Mouse (Mus musculus) gastrocnemius, adult 8-10 months (tissue): ENCODE measurements at regions not wholly inside any gene's neighbourhood (a gene's known extent, or its start where the extent isn't known, plus 50 kb on each side); places are given as distances from the start of the nearest gene placed in this dataset.
A peak's percentile ranks its signal among the peaks of the same experiment; 100 is the strongest.

Experiments
- DNase-seq, 2 experiments: peaks; one replicate each; pipeline ENCODE4 v3.0.0; 2022; ENCODE audit warnings: low spot score in 2 of 2

DNA sequence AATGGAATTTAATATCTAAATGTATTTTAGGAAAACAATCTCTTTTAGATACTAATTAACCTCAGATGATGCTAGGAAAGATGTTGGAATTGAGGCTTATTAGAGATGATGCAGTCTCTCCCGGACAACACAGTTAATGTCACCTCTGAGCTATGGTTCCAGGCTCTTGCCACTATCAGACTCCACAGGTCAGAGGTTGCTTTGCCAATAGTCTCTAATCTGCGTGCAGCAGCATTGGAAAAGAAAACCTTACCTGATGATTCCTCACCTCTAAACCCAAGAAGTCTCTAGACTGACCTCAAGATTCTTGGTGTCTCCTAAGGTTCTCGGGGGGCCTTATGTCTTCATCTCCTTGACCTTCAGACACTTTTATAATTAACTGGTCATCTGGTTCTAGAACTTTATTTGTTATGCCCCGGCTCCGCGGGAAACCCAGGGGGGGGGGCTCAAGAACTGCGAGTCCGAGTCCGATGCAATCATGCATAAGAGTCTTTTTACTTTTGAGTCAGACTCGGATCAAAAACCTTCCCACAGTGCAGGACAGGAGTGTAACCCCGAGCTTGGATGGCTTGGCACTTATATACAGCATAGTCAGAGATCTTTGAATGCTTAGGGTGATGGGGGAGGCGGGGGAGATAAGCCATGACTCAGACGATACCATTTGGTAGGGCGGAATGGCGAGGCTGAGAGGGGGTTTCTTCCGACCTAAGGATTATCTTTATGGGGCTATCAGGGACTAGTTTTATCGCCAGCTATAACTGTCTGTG lies 626.9 kb downstream of the Zfp706 start:
- no peak for DNase-seq

- no peak for DNase-seq
These were observed 628.9 kb downstream of the Zfp706 start for GRCm38 (mm10) chr15:36378640-36379039.

GRCm38 (mm10) chr15:36376551-36376950 lies 631.0 kb downstream of the Zfp706 start:
- no peak for DNase-seq

DNA sequence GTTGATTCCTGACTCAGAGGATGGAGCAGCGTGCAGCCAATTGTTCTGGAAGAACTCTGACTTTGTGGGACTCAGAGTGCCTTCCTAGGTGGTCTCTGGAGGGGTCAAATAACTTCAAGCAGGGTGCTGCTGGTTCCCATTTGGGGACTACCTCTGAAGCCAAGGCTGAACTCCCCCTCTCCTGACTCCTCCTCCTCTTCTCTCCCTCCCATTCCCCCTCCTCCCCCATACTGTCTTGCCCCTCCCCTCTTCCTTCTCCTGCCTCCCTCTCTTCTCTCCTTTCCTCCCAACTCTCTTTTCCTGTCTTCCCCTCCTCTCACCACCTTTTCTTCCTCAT lies 632.1 kb downstream of the Zfp706 start:
- no peak for DNase-seq

GRCm38 (mm10) chr15:36374732-36375548 lies 632.6 kb downstream of the Zfp706 start:
- DNase-seq = peak in 1 of 2 experiments; percentile 8

DNA sequence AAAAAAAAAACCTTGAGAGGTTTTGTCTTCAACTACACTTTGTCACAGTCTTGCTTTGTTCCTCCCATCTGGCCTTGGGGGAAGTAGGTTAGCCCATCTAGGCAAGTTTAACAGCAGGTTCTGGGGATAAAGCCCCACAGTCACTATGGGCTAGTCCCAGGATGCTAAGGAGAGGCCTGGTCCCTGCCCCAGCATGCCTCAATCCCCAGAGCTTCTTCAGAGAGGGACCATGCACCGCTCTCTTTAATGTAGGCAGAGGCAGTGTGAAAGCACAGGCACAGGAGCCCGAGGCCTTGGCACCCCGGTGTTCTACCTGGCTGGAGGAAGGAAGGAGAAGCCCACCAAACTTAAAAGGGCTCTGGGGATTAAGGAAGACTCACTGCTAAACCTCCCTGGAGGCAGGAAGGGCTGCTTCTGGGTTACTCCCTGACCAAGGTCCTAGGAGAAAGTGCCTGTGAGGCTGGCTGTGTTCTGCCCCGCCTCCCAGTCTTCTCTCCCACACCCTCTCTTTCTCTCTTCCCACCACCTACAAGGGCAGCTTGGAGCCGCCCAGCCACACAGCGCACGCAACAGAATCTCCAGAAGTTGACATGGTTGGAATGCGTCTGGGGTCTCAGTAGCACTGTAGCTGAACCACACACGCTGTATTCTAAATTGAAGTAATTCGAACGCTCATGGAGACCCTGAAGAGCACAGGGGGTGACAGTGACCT lies 633.5 kb downstream of the Zfp706 start:
- DNase-seq = no peak

- DNase-seq = no peak
These were observed 634.1 kb downstream of the Zfp706 start for GRCm38 (mm10) chr15:36373481-36373880.

DNA sequence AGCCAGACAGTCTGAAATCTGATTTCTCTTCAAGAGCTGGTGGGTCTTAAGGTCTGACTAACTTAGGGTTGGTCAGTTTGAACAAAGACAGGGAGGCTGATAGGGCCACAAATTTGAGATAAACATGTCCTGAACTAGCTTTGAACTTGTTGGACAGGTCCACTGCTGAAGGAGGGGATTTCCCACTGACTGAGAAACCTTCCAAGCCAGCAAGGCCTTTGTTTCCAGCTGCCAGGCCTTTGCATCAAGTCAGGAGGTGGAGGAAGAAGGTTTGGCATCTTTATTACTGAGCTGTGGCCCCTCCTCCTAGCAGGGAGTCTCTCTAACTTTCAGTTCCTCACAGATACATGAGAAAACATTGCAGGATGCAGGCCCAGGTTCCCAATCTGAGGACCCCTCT lies 636.2 kb downstream of the Zfp706 start:
- no peak for DNase-seq

GRCm38 (mm10) chr15:36370906-36371305 lies 636.7 kb downstream of the Zfp706 start:
- DNase-seq = no peak

DNA sequence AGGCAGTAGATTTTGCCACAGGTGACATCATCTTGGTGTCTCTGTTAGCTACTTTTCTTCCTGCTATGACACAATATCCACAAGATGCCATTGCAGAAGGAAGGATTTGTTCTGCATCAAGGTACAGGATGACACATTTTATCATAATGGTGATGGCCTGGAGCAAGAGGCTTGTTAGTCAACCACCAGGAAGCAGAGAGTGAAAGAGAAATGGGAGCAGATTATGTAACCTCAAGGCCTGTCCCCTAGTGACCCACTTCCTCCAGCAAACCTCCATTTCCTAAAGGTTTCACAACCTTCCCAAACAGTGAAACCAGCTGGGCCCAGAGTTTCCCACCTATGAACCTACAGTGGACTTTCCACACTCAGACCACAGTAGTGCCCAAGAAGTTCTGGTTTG lies 640.3 kb downstream of the Zfp706 start:
- DNase-seq = no peak

- DNase-seq = no peak
These were observed 642.8 kb downstream of the Zfp706 start for GRCm38 (mm10) chr15:36364757-36365156.

DNA sequence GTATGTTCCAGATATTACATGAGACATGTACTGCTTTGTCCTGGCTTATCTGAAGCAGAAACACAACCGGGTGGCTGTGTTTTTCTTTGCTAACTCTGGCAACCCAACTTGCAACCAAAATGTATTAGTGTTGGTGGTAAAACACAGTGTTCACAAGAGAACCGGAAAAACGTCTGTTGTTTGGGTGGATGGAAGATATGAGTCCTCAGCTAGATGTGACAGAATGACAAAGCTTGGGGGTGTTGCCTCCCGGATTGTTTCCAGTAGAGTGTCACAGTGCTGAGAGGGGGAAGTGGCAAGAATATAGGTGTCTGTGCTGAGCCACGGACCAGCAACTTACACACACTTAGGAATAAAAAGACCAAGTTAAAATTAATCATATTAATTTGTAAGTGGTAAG lies 643.5 kb downstream of the Zfp706 start:
- DNase-seq = no peak

DNA sequence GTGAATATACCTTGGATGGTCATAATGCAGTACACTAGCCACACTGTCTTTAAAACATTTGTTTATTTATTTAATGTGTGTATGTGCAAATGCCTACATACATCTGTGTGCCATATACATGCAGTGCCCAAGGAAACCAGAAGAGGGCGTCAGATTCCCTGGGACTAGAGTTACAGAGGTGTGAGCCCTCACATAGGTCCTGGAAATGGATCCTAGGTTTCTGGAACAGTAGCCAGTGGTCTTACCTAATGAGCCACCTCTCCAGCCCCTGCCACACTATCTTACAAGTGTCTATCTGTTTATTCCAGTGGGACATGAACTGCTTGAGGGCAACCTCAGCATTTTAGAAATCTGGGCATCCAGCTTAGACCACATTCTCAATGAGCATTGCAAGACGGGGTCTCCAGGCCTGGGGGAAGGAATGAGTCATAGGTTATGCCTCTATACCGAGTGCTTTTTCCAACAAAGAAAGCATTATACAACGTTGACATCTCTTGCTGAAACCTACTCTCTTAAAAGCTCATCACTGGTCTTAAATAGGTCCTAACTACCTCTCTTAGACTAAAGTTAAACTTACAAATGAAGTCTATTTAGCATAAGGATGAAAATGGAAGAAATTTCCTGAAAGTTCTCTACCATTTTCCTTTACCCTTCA lies 644.5 kb downstream of the Zfp706 start:
- DNase-seq = no peak

- no peak for DNase-seq
These were observed 645.9 kb downstream of the Zfp706 start for GRCm38 (mm10) chr15:36361522-36362148.

GRCm38 (mm10) chr15:36360694-36361521 lies 646.7 kb downstream of the Zfp706 start:
- no peak for DNase-seq

DNA sequence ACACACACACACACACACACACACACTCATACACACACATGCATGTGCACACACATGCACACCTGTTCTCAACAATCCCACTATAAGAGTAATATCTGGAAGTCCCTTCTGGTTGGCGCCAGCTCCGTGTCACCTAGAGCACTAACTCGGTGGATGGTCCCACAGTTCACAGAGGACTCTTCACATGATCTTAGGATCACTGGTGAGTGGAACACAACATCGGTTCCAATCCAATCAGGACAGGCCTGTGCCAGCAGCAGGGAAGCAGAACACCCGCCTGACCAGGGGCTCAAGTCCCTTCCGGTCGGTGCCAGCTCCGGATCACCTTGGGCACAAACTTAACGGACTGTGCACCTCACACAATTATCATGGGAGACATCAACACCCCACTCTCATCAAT lies 651.7 kb downstream of the Zfp706 start:
- no peak for DNase-seq

DNA sequence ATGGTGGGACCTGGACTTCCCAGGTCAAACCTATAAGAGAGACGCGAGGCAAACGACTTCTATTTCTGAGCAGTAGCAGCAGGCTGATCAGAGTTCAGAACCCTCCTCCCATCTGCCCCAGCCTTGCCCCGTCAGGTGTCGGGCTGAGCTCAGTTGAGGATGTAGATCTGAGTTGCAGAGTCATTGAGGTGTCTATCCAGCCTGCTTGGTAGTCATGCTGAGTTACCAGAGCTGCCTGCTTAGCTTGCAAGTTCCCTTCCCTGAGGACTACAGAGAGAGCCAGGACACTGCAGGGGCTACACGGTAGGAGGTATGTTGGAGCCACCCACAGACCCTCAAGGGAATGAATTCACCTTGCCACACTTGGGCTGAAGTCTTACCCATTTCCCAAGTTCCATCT lies 653.0 kb downstream of the Zfp706 start:
- DNase-seq = no peak

DNA sequence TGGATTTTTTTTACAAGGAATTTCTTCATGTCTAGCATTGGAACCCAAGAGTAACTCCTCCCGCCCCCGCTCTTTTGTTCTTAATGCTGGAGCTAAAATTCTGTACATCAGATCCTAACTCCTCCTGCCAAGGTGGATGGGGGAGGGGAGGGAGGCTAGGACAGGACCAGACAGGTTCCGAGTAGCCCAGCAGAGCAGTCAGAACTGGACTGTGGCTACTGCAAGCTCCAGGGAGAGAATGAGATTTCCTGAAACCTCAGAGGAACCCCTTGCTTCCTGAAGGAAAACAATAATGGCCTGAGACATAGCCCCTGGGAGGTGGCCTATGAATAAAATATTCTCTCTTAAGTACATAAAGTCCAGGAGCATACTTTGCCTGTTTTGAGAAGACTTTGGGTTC lies 653.8 kb downstream of the Zfp706 start:
- DNase-seq = no peak

- no peak for DNase-seq
These were observed 654.6 kb downstream of the Zfp706 start for GRCm38 (mm10) chr15:36352929-36353328.

- DNase-seq = no peak
These were observed 655.9 kb downstream of the Zfp706 start for GRCm38 (mm10) chr15:36351693-36352092.
